Mouse (Mus musculus) G1E-ER4 (cell line): ENCODE data around the gene Tnks2. TPM values are rescaled to one million over a fixed set of nuclear protein-coding genes. Genes with fewer than 3 reads are reported as not detected.

ENCODE experiments used
- GATA1 ChIP-seq: IDR thresholded peaks from one replicate; pipeline ENCODE4 v1.8.0; 2012; ENCODE audit warnings: low read length, inconsistent platforms
- polyA plus RNA-seq: library from polyadenylated mRNA; stranded (reverse); fragments of >175 nt; gene quantifications from 2 replicates; pipeline ENCODE4 v1.2.3, GENCODE M21; 2012

The Tnks2 gene
- polyA plus RNA-seq, result 24.7 and 25.8 TPM in 2 replicates

DNA sequence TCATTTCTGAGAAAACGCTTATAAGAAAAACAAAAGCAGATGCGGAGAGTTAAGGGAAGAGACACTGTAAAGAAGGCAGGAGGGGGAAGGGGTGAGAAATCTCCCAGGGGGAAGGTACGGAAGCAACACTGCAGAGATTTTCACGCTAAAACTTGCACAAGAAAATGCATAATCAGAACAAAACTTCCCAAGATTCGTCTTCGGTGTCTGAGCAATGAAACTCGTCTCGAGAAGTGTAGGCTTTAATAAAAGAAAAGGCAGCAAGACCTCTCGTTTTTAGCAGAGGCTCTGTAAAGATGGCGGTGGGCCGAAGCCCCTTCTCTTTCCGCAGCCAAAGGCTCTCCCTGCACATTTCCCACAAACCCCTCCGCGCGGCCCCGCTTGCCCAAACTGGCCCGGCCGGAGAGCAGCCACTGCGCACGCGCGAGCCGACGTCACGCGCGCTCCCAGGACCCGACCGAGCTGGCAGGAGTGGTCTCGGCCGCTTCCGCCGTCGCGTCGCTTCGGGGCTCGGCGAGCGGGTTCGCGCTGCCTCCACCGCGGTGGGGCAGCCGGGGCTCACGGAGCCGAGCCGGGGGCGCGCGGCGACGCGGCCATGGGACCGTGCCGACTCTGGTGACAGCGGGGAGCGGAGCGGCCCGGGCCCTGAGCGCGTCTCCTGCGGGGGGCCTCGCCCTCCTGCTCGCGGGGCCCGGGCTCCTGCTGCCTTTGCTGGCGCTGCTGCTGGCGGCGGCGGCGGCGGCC, at the start of gene Tnks2:
Gene Tnks2 (plus strand): TSS at position 445 of the 744 bp plus-strand sequence.
- no peak for TF ChIP-seq GATA1

DNA sequence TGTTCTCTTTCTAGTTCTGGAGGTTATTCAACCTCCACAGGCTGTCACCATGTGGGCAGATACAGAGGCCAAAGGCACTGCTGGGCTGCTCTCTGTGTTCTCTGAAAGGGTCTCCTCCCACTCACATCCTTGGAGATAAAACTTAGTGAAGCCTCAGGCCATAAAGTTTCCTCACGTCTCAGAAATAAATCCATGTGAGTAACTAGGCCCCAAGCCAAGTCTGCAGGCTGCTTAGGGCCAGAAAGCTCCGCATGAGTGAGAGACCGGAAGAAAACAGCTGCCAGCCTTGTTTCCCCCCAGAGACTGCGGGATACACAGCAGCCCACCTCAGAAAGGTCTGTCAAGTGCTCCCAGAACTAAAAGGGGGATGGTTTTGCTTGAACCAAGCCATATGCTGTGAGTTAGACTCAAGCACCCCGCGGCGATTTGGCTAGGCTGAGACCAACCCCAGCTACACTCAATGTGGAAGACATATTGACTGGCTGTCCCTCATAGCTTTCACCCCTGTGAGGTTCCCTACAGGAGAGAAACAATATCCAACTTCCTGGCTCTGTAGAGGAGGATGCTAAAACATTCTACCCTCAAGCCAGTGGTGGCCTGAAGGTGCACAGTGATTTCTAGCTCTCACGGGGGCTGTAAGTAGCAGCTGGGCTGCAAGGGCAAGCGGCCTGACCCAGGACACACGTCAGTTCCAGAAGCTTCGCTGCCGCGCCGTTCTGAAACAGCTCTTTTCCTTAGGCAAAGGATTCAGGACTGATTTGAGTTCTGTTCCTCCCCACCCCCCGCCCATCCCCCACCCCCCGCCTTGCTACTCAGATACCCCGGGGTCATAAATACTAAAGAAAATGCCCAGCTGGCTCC, 43.9 kb upstream of the Tnks2 start:
- no peak for TF ChIP-seq GATA1

DNA sequence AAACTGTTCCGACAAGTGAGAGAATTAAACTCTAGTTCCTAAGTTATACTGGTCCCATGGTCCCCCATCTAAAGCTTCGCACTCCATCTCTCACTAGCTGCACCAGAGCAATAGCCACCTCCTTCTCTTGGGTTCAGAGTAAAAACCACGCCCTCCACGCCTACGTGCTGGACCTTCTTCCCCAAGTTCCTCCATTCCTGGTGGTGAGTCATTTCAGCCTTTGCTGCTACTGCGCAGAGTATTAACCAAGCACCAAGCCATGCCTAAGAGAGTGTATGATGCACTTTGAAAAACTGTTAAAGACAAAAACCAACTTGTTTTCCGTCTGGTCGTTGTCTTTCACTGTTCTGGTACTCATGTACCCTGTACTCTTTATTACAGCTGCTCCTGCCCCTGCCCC, 41.4 kb upstream of the Tnks2 start:
- TF ChIP-seq GATA1, result no peak

DNA sequence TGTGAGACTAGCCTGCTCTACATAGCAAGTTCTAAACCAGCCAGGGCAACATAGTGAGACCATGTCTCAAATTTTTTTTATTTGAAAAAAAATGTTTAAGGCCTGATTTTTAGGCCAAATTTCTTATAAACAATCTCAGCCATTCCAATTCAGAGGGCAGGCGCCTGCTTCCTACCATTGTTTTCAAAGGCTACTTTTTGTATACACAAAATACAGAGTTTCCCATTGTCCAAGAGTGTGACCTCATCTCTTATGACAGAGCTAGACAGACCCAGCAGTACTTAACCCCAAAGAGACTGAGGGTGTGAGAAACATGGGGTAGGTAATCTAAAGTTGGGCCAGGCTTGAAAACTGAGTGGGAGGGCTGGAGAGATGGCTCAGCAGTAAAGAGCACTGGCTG, 40.6 kb upstream of the Tnks2 start:
- no peak for TF ChIP-seq GATA1

DNA sequence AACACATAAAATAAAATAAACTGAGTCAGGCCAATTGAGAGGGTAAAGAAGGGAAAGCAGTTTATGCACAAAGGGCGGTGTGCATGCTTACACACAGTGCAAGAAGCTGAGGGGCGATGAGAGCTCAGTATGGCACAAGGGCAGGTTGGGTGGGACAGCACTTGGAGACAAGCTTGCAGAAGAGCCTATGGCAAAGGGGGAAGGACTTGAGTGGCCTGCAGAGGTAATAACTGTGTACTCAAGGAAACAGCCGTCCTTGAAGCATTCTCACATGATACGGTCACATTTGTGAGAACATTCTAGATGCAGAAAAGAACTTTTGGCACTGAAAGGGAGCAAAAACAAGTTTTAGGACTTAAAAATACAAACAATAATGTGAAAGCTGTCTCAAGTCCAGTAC, 40.0 kb upstream of the Tnks2 start:
- no peak for TF ChIP-seq GATA1

DNA sequence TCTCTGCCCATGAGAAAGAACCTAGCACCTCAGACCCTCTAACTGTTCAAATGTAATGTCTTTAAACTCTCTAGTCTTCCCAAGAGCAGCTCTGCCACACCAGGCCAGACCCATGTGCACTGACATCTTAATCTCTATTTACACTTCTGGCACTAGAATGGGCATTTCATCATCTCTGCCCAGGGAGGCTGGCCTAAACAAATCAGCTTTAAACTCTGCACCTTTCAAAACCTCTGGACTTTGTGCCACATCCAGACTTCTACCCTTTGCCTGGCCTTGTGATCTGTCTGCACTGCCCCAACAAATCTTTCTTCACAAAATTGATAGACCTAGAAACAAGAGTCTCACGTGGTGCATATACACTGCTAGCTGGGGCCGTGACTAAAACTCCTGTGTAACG, 38.8 kb upstream of the Tnks2 start:
- no peak for TF ChIP-seq GATA1

DNA sequence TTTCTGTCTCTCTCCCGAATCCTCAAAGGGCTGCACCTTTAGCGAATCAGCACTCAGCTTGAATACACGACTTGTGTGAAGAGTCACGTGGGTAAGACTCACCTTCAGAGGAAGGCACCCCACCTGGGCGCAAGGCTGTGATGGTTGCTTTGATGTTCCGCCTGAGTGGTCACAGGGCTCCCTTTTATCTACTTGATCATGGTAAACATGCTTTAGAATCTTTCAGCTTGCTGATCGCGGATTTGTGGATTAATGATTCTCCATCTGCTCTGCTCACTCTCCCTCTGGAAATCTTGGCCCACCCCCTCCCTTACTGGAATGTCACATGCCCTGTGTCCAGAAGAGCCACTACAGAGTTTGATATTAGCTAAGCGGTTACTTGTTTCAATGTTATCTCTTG, 37.1 kb upstream of the Tnks2 start:
- TF ChIP-seq GATA1, result no peak

DNA sequence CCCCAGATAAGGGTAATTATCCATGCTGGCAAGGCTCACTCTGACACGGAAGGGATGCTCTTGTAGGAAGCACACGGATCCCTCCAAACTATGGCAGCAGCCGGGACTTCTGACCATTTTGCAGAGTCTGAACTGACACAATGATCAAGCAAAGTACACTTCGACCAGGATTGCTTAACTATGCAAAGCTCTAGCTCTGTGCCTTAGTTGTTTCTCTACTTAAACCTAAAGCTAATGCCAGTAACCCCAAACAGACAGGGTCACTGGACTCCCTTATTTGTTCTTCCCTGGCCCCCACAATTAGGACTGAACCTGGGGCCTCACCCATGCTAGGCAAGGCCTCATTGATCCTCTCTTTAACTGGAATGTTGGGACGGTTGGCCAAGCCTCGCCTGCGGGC, 33.7 kb upstream of the Tnks2 start:
- TF ChIP-seq GATA1, result no peak

DNA sequence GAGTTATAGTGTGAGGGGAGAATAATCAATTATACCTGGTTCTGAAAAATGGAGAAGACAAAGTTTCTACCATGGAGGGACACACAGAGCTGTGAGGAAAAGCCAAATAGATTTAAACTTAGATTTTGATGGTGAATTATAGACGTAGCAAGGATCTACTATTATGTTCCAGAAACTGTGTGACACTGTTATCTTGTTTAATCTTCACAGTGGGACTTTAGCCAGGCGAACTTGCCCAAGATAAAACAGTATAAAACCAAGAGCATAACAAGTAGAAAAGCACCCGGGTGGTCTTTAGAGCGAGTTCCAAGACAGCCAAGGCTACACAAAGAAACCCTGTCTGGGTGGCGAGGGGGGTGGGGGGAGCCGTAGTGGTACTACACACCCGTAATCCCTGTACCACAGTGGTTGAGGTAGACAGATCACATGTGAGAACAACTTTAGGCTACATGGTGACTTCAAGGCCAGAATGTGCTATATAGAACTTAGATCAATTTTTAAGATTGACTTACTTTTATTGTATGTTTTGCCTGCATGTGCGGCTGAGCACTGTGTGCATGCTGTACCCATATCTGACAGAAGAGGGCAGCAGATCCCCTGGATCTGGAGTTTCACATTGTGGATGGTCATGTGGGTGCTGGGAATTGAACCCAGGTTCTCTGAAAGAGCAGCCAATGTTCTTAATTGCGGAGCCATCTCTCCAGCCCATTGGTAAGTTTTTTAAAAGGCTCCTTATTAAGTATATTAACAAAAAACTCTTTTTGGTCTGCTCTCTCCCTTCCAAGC, 32.0 kb upstream of the Tnks2 start:
- no peak for TF ChIP-seq GATA1

DNA sequence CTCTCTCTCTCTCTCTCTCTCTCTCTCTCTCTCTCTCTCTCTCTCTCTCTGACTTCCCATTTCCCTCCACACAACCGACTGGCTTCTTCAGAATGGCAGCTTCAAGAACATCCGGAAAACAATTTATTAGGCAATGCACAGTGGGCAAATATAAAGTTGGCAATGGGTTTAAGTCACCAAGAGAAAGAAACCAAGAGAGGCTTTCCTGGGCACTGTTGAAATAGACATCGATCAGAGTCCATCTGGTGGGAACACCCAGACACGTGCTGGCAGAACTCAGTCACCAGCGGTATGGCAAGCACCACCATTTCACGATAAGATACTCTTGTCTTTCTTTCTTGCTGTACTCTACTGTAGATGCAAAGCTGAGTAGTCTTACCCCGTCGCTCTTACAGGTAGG, 30.6 kb upstream of the Tnks2 start:
- TF ChIP-seq GATA1, result no peak

DNA sequence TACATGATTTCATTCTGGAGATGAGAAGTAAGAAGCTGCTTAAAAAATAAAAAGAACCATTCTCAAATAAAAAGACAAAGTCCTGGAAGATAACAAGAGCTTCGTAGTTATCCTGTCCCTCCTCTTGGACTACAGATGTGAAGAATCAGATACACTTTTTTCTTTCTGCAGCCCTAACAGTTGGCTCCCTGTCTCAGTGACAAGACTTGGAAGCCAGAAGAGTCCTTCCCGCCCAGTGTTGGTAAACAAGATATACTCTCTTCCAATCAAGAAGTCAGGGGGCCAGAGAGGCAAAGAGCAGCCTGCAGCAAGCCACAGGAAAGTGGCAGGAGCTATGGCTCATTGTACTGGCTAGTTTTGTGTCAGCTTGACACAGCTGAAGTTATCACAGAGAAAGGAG, 27.2 kb upstream of the Tnks2 start:
- TF ChIP-seq GATA1, result no peak

DNA sequence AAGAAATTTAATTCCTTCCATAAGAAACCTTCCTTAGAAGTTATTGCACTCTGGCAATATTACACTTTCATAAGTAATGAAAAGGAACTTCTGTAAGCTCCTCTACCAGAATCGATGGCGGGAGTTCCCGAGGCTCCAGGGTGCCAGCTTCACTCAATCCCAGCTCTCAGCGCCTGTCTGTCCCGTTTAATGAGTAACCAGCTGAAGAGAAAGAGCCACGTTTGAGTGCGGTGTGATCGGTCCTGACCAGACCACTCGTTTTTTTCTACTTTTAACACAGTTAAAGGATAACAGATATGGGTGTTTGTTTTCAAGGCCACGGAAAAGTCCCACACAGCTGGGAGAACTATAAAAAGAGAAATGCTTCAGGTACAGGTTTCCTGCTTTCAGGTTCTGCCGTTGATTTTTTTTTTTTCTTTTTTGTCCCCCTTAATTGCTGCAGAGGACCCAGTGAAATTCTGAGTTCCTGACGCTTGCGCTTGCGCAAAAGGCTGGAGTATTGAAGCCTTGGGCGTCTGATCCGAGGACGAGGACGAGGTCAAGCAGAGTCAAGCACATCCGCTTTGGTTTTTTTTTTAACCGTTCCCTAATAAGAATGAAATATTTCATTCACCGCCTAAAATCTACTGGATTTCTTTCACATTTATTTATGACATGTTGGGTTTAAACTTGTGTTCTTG, 25.5 kb upstream of the Tnks2 start:
- no peak for TF ChIP-seq GATA1

DNA sequence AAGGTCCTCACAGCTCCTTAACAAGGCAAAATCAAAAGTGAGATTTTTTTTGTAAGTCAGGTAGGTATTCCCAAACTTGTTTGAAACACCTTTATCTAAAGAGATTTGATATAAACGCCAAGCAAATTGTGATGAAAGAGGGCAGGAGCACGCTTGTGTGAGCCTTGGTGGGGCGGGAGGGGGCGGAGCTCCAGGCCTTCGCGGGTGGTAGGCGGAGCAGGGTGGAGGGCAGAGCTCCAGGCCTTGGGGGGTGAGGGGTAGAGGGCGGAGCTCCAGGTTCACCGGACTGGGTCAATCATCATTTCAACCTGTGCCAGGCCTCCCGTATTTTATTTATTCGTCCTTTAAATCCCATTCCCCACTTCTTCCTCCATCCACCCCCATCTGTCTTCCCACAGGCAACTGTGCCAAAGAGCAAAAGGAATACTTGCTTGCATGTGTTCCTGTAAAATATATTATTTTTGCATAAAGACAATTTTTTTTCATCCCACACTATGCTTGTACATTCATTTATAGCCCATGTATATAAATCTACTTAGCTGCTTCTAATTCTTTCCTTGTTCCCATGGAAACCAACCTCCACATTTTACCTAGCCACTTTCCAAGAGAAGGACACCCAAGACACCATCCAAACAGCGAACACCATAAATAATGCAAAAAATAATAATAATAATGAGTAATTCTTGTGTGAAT, 24.4 kb upstream of the Tnks2 start:
- no peak for TF ChIP-seq GATA1

DNA sequence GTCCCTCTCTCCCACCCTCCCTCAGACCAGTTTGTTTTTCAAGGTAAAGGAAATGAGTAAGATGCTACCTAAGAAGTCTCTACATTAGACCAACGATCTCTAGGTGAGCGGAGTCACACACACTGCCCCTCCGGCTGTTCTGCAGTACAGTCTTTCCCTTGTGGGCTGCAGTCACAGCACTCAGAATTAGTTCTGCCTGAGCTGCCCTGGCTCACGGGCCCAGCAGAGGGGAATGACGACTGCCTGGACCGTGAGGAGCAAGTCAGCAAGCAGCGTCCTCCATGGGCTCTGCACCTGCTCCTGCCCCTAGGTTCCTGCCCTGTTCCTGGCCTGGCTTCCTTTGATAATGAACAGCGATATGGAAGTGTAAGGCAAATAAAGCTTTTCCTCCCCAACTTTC, 22.0 kb upstream of the Tnks2 start:
- no peak for TF ChIP-seq GATA1
